Comparison of ENCODE assay signal across 17 mouse cellular contexts in genomic region chr6:146979953-146980352, GRCm38 (mm10). TPM values are rescaled to one million over a fixed set of nuclear protein-coding genes. Genes with fewer than 3 reads are reported as not detected.
DNase-seq lines count a peak whose midpoint lies in the region; ATAC-seq lines count a peak whose summit lies in the region.
"Had no signal": no experiment of that assay in that cellular context is flagged by ENCODE, and none has a peak within 500 bp of the region (broad histone marks: within the 10 kb centered on the region; RNA-seq: fewer than 3 reads in every experiment).

No protein-coding gene starts in this region.

- 22% methylated on average over 3 of the region's 3 CpGs for WGBS in heart, embryonic 14.5 days
- WGBS in embryonic facial prominence, embryonic 15.5 days: 37% methylated on average over 3 of the region's 3 CpGs
- 33% methylated on average over 3 of the region's 3 CpGs for WGBS in kidney, embryonic 16.5 days
- 31% methylated on average over 3 of the region's 3 CpGs for WGBS in lung, embryonic 16.5 days

- H3K27me3 ChIP-seq in heart, embryonic 14.5 days (ENCODE audit: control insufficient read depth, insufficient read depth, low read length): no peaks in the 10 kb centered on the region
- no peaks in the 10 kb centered on the region for H3K27me3 ChIP-seq in embryonic facial prominence, embryonic 15.5 days
- H3K27me3 ChIP-seq in kidney, embryonic 16.5 days (ENCODE audit: insufficient read depth, low read length): no peaks in the 10 kb centered on the region
- no peaks in the 10 kb centered on the region for H3K27me3 ChIP-seq in lung, embryonic 16.5 days (ENCODE audit: control insufficient read depth, insufficient read depth, low read depth, low read length)

- ATAC-seq in heart, embryonic 14.5 days (ENCODE audit: insufficient number of reproducible peaks, insufficient read depth, low FRiP score, low read depth): peak; percentile 74
- ATAC-seq in embryonic facial prominence, embryonic 15.5 days (ENCODE audit: insufficient number of reproducible peaks, low FRiP score, low TSS enrichment, low read depth): no peak
- peak; percentile 49; the same call in 1 of the 2 replicates for ATAC-seq in kidney, embryonic 16.5 days (ENCODE audit: low FRiP score, low TSS enrichment)
- ATAC-seq in lung, embryonic 16.5 days (ENCODE audit: low read depth): peak; percentile 84

- peak overlapping the region; percentile 95 to 97 for H3K27ac ChIP-seq in heart, embryonic 14.5 days (replicated peaks in 1 of 2; ENCODE audit: control insufficient read depth in 1 of 2, insufficient read depth in 1 of 2, low read depth in 2 of 2, low read length in 2 of 2)
- H3K27ac ChIP-seq in embryonic facial prominence, embryonic 15.5 days (replicated peaks): 0 out of 2 replicates have a peak overlapping the region, but pooled peaks have one; percentile 8
- H3K27ac ChIP-seq in kidney, embryonic 16.5 days (ENCODE audit: low read length): peak overlapping the region; percentile 74
- H3K27ac ChIP-seq in lung, embryonic 16.5 days (ENCODE audit: low read length): peak overlapping the region; percentile 89

- intact Hi-C loops in heart, postnatal 36 days (cut with DNase I): no loop called here
- intact Hi-C loops in left cerebral cortex, postnatal 10 days (cut with DNase I): no loop called here

- H3K4me1 ChIP-seq in heart, embryonic 14.5 days (ENCODE audit: control insufficient read depth in 2 of 2, insufficient read depth in 2 of 2, low read length in 2 of 2): peaks cover 21 to 48% of the 10 kb centered on the region in 2 experiments
- peaks cover 11% of the 10 kb centered on the region; the same call in 1 of the 2 replicates for H3K4me1 ChIP-seq in embryonic facial prominence, embryonic 15.5 days
- 0 out of 2 replicates have a peak, but pooled peaks cover 8% of the 10 kb centered on the region for H3K4me1 ChIP-seq in kidney, embryonic 16.5 days (ENCODE audit: insufficient read depth, low read length)
- peaks cover 20% of the 10 kb centered on the region for H3K4me1 ChIP-seq in lung, embryonic 16.5 days (replicated peaks; ENCODE audit: control insufficient read depth, insufficient read depth, low read length)

- peaks cover 41% of the 10 kb centered on the region for H3K36me3 ChIP-seq in heart, embryonic 14.5 days (ENCODE audit: control insufficient read depth, insufficient read depth, low read length)
- H3K36me3 ChIP-seq in embryonic facial prominence, embryonic 15.5 days: peaks cover 18% of the 10 kb centered on the region; the same call in 1 of the 2 replicates
- peaks cover 12% of the 10 kb centered on the region; the same call in 1 of the 2 replicates for H3K36me3 ChIP-seq in kidney, embryonic 16.5 days (ENCODE audit: insufficient read depth, low read length)
- peaks cover 5% of the 10 kb centered on the region for H3K36me3 ChIP-seq in lung, embryonic 16.5 days (ENCODE audit: control insufficient read depth, insufficient read depth, low read length)

- H3K9ac ChIP-seq in heart, embryonic 14.5 days (ENCODE audit: low read length): peak overlapping the region; percentile 55
- no peak overlapping the region for H3K9ac ChIP-seq in embryonic facial prominence, embryonic 15.5 days
- H3K9ac ChIP-seq in kidney, embryonic 16.5 days (replicated peaks; ENCODE audit: low read length): no peak overlapping the region
- H3K9ac ChIP-seq in lung, embryonic 16.5 days (ENCODE audit: low read length): no peak overlapping the region

- DNase-seq in heart, postnatal 36 days: no peak
- no peak for DNase-seq in left cerebral cortex, postnatal 10 days (ENCODE audit: extremely low spot score in 1 of 2, low spot score in 2 of 2)
- DNase-seq in urinary bladder, adult 2 months (ENCODE audit: low spot score): no peak
- no peak for DNase-seq in adrenal gland, postnatal 10 days
- DNase-seq: adrenal gland, postnatal 25 days; cerebellum, adult 18-20 months; left cerebral cortex, postnatal 4 days; thymus, postnatal 4 days had no signal

- H3K4me2 ChIP-seq in heart, embryonic 14.5 days (ENCODE audit: low read length): peak overlapping the region; percentile 31
- H3K4me2 ChIP-seq in embryonic facial prominence, embryonic 15.5 days (replicated peaks): no peak overlapping the region
- H3K4me2 ChIP-seq in kidney, embryonic 16.5 days (replicated peaks; ENCODE audit: low read depth, low read length): no peak overlapping the region
- H3K4me2 ChIP-seq in lung, embryonic 16.5 days (ENCODE audit: low read depth, low read length): no peak overlapping the region

- H3K4me3 ChIP-seq in heart, embryonic 14.5 days (ENCODE audit: control insufficient read depth in 1 of 2, insufficient read depth in 1 of 2, low read depth in 1 of 2, low read length in 2 of 2): no peak overlapping the region
- H3K4me3 ChIP-seq in embryonic facial prominence, embryonic 15.5 days (replicated peaks): no peak overlapping the region
- H3K4me3 ChIP-seq in kidney, embryonic 16.5 days (ENCODE audit: low read length): no peak overlapping the region
- H3K4me3 ChIP-seq in lung, embryonic 16.5 days (ENCODE audit: low read length): no peak overlapping the region

- no peaks in the 10 kb centered on the region for H3K9me3 ChIP-seq in heart, embryonic 14.5 days (ENCODE audit: control insufficient read depth, low read length)
- no peaks in the 10 kb centered on the region for H3K9me3 ChIP-seq in embryonic facial prominence, embryonic 15.5 days (replicated peaks)
- no peaks in the 10 kb centered on the region for H3K9me3 ChIP-seq in kidney, embryonic 16.5 days (ENCODE audit: low read length)
- H3K9me3 ChIP-seq in lung, embryonic 16.5 days (ENCODE audit: control insufficient read depth, low read length): no peaks in the 10 kb centered on the region

RNA-seq across cellular contexts. Expression of gene 1700034J05Rik, which starts 25.7 kb away (rescaled TPM):
- 0.19 and 0.41 TPM in 2 replicates for polyA plus RNA-seq in heart, embryonic 14.5 days (2014; fragmentation: Nextera tagmentation; extraction: Ambion mirVana)
- not detected for total RNA-seq in heart, postnatal 36 days (2021)
- polyA plus RNA-seq in embryonic facial prominence, embryonic 15.5 days (2015; fragmentation: Nextera tagmentation; extraction: Ambion mirVana): 0.16 and 0.39 TPM in 2 replicates
- 0.17 and 0.37 TPM in 2 replicates for polyA plus RNA-seq in kidney, embryonic 16.5 days (2015; fragmentation: Nextera tagmentation; extraction: Ambion mirVana)
- 0.14 and 0.20 TPM in 2 replicates for polyA plus RNA-seq in lung, embryonic 16.5 days (2015; fragmentation: Nextera tagmentation; extraction: Ambion mirVana)
- total RNA-seq in left cerebral cortex, postnatal 10 days (2021): not detected
- polyA plus RNA-seq in urinary bladder, adult 2 months (2012; rRNA removed): not detected in 2 replicates
- total RNA-seq in adrenal gland, postnatal 10 days (2021): not detected
- total RNA-seq: adrenal gland, postnatal 25 days; hematopoietic stem cell, adult 5-6 weeks; layer of hippocampus, adult 8-10 months; left cerebral cortex, postnatal 4 days; megakaryocyte-erythroid progenitor cell, adult 5-6 weeks had no signal
- polyA plus RNA-seq: embryonic facial prominence, embryonic 11.5 days; frontal cortex, adult 2 months had no signal

RNA-seq across cellular contexts. Expression of gene Rep15, which starts 52.4 kb away (rescaled TPM):
- 1.3 and 1.9 TPM in 2 replicates for polyA plus RNA-seq in heart, embryonic 14.5 days (2014; fragmentation: Nextera tagmentation; extraction: Ambion mirVana)
- 1 to 10 TPM in 1 of 2 experiments, under 1 TPM in 1; 0.87 to 1.2 TPM for total RNA-seq in heart, postnatal 36 days (2021)
- 1.1 and 1.6 TPM in 2 replicates for polyA plus RNA-seq in embryonic facial prominence, embryonic 15.5 days (2015; fragmentation: Nextera tagmentation; extraction: Ambion mirVana)
- polyA plus RNA-seq in kidney, embryonic 16.5 days (2015; fragmentation: Nextera tagmentation; extraction: Ambion mirVana): 0.85 and 1.1 TPM in 2 replicates
- polyA plus RNA-seq in lung, embryonic 16.5 days (2015; fragmentation: Nextera tagmentation; extraction: Ambion mirVana): 0.73 and 0.87 TPM in 2 replicates
- 1 to 10 TPM; 2.9 TPM for total RNA-seq in left cerebral cortex, postnatal 10 days (2021)
- polyA plus RNA-seq in urinary bladder, adult 2 months (2012; rRNA removed): 1.2 and 1.3 TPM in 2 replicates
- total RNA-seq in adrenal gland, postnatal 10 days (2021): under 1 TPM; 0.72 to 0.97 TPM
- total RNA-seq: hematopoietic stem cell, adult 5-6 weeks had no signal

Comparison
In these comparisons a context has a peak if more than half of its experiments do, and no peak if none do; other contexts are left out.
1. H3K27ac ChIP-seq: peak in every context shown above with its lines; median percentile 96 in heart, embryonic 14.5 days; 89 in lung, embryonic 16.5 days; 74 in kidney, embryonic 16.5 days; 8 in embryonic facial prominence, embryonic 15.5 days.